Mouse (Mus musculus) heart, embryonic 11.5 days (tissue): Measurements from ENCODE around the gene Il6ra. TPM values are rescaled to one million over a fixed set of nuclear protein-coding genes. Genes with fewer than 3 reads are reported as not detected.

Source experiments
- ATAC-seq: fragments of 200-750 bp; cut with Nextera tagmentation; replicated peaks from 2 replicates; pipeline ENCODE4 v1.8.0; 2017; ENCODE audit warnings: moderate library complexity; ENCODE audit not compliant: insufficient number of reproducible peaks, low FRiP score, low TSS enrichment
- H3K27ac ChIP-seq: fragments of 300-500 bp; sonication (generic); 2 replicates; pipeline ENCODE4 v1.5.1; 2014; ENCODE audit warnings: mild to moderate bottlenecking, low read depth, low read length
- H3K27me3 ChIP-seq: fragments of 300-500 bp; sonication (generic); 2 replicates; pipeline ENCODE4 v1.6.1; 2014; ENCODE audit warnings: mild to moderate bottlenecking, low read length, mixed read lengths; ENCODE audit not compliant: control insufficient read depth, insufficient read depth
- H3K36me3 ChIP-seq: fragments of 300-500 bp; sonication (generic); 2 replicates; pipeline ENCODE4 v1.6.1; 2014; ENCODE audit warnings: mild to moderate bottlenecking, low read length, moderate library complexity, mixed read lengths; ENCODE audit not compliant: control insufficient read depth, insufficient read depth
- H3K4me1 ChIP-seq: fragments of 300-500 bp; sonication (generic); 2 replicates; pipeline ENCODE4 v1.6.1; 2014; ENCODE audit warnings: low read length; ENCODE audit not compliant: control insufficient read depth, insufficient read depth
- H3K4me2 ChIP-seq: fragments of 300-500 bp; sonication (generic); 2 replicates; pipeline ENCODE4 v1.6.1; 2014; ENCODE audit warnings: mild to moderate bottlenecking, moderate library complexity
- H3K4me3 ChIP-seq: fragments of 300-500 bp; sonication (generic); 2 replicates; pipeline ENCODE4 v1.5.1; 2014; ENCODE audit warnings: low read depth, low read length
- H3K9ac ChIP-seq: fragments of 300-500 bp; sonication (generic); 2 replicates; pipeline ENCODE4 v1.6.1; 2014; ENCODE audit warnings: mild to moderate bottlenecking, low read depth, low read length, moderate library complexity
- H3K9me3 ChIP-seq: fragments of 300-500 bp; sonication (generic); replicated peaks from 2 replicates; pipeline ENCODE4 v1.6.1; 2016; ENCODE audit warnings: low read length; ENCODE audit not compliant: control insufficient read depth
- WGBS: fragments of 180-500 bp; shearing (Covaris S2); extraction: QIAGEN DNeasy Blood & Tissue Kit; methylation state at CpG from one replicate; pipeline ENCODE4 v1.1.7; 2014; ENCODE audit not compliant: insufficient replicate concordance; 5-methylcytosine and 5-hydroxymethylcytosine counted together
- polyA plus RNA-seq: library from polyadenylated mRNA; unstranded; fragments of >200 nt; fragmentation: Nextera tagmentation; extraction: Ambion mirVana; gene quantifications from 2 replicates; pipeline ENCODE4 v1.2.1, GENCODE M21; 2014

Gene Il6ra
- polyA plus RNA-seq, 1 experiment from 2014 or later: 0.23 TPM

- ATAC-seq: no peak
- WGBS: 64% methylated on average over 10 of the region's 10 CpGs
- Histone ChIP-seq H3K9me3 (no peaks in the 10 kb centered on the region), H3K27me3 (no peaks in the 10 kb centered on the region), H3K4me2 (no peak overlapping the region), H3K4me3 (no peak overlapping the region), H3K4me1 (no peaks in the 10 kb centered on the region), H3K36me3 (no peaks in the 10 kb centered on the region), H3K27ac (no peak overlapping the region), H3K9ac (no peak overlapping the region)
Measured at GRCm38 (mm10) chr3:89821548-89822480, 91.2 kb downstream of the Il6ra start.

GRCm38 (mm10) chr3:89821096-89821513 lies 91.9 kb downstream of the Il6ra start:
- WGBS: 80% methylated on average over 11 of the region's 11 CpGs
- Histone ChIP-seq H3K9me3 (no peaks in the 10 kb centered on the region), H3K4me3 (no peak overlapping the region), H3K36me3 (no peaks in the 10 kb centered on the region), H3K27me3 (no peaks in the 10 kb centered on the region), H3K27ac (no peak overlapping the region), H3K4me1 (no peaks in the 10 kb centered on the region), H3K4me2 (no peak overlapping the region), H3K9ac (no peak overlapping the region)
- no peak for ATAC-seq

- Histone ChIP-seq H3K4me2 (no peak overlapping the region), H3K4me3 (no peak overlapping the region), H3K36me3 (no peaks in the 10 kb centered on the region), H3K9me3 (no peaks in the 10 kb centered on the region), H3K9ac (no peak overlapping the region), H3K27ac (no peak overlapping the region), H3K27me3 (no peaks in the 10 kb centered on the region), H3K4me1 (no peaks in the 10 kb centered on the region)
- ATAC-seq: no peak
- WGBS: 74% methylated on average over 12 of the region's 12 CpGs
Measured at GRCm38 (mm10) chr3:89820311-89821095, 92.5 kb downstream of the Il6ra start.

GRCm38 (mm10) chr3:89819897-89820296 lies 93.1 kb downstream of the Il6ra start:
- H3K36me3 ChIP-seq: no peaks in the 10 kb centered on the region
- no peak overlapping the region for H3K9ac ChIP-seq
- no peaks in the 10 kb centered on the region for H3K4me1 ChIP-seq
- no peak overlapping the region for H3K4me2 ChIP-seq
- no peaks in the 10 kb centered on the region for H3K9me3 ChIP-seq
- H3K4me3 ChIP-seq: no peak overlapping the region
- 33% methylated on average over 7 of the region's 7 CpGs for WGBS
- H3K27ac ChIP-seq: no peak overlapping the region
- H3K27me3 ChIP-seq: no peaks in the 10 kb centered on the region
- no peak for ATAC-seq

GRCm38 (mm10) chr3:89818605-89819004 lies 94.4 kb downstream of the Il6ra start:
- 73% methylated on average over 3 of the region's 3 CpGs for WGBS
- Histone ChIP-seq H3K4me2 (no peak overlapping the region), H3K4me3 (no peak overlapping the region), H3K4me1 (no peaks in the 10 kb centered on the region), H3K9me3 (no peaks in the 10 kb centered on the region), H3K9ac (no peak overlapping the region), H3K27ac (no peak overlapping the region), H3K27me3 (no peaks in the 10 kb centered on the region), H3K36me3 (no peaks in the 10 kb centered on the region)
- ATAC-seq: no peak

- no peaks in the 10 kb centered on the region for H3K36me3 ChIP-seq
- no peak for ATAC-seq
- H3K9me3 ChIP-seq: no peaks in the 10 kb centered on the region
- WGBS: 59% methylated on average over 4 of the region's 4 CpGs
- H3K4me1 ChIP-seq: no peaks in the 10 kb centered on the region
- no peak overlapping the region for H3K9ac ChIP-seq
- no peak overlapping the region for H3K4me2 ChIP-seq
- H3K27ac ChIP-seq: no peak overlapping the region
- no peaks in the 10 kb centered on the region for H3K27me3 ChIP-seq
- no peak overlapping the region for H3K4me3 ChIP-seq
Measured at GRCm38 (mm10) chr3:89817056-89817455, 95.9 kb downstream of the Il6ra start.

Other genes starting within 250 kb of the Il6ra start
- gene Adar, start 198.2 kb downstream of the Il6ra start, polyA plus RNA-seq: 6.6 and 10.9 TPM in 2 replicates
- 0.24 and 0.27 TPM in 2 replicates for gene Chrnb2, start 148.6 kb downstream of the Il6ra start, polyA plus RNA-seq
- gene Ube2q1, start 139.6 kb downstream of the Il6ra start, polyA plus RNA-seq: 14.4 TPM in 2 replicates
- 6.7 and 6.9 TPM in 2 replicates for gene She, start 81.8 kb downstream of the Il6ra start, polyA plus RNA-seq
- gene Atp8b2, start 50.3 kb upstream of the Il6ra start, polyA plus RNA-seq: 11.2 and 13.8 TPM in 2 replicates
- 91.0 and 101 TPM in 2 replicates for gene Hax1, start 85.6 kb upstream of the Il6ra start, polyA plus RNA-seq
- 158 and 165 TPM in 2 replicates for gene 4933434E20Rik, start 138.4 kb upstream of the Il6ra start, polyA plus RNA-seq
- gene Ubap2l, start 139.4 kb upstream of the Il6ra start, polyA plus RNA-seq: 186 and 195 TPM in 2 replicates
- gene Tpm3, start 159.5 kb upstream of the Il6ra start, polyA plus RNA-seq: 352 and 354 TPM in 2 replicates
- 0.60 and 0.61 TPM in 2 replicates for gene Nup210l, start 190.9 kb upstream of the Il6ra start, polyA plus RNA-seq